Comparison of ENCODE assay signal across 8 mouse cellular contexts in genomic region chr10:81411471-81412400, GRCm38 (mm10). TPM values are rescaled to one million over a fixed set of nuclear protein-coding genes. Genes with fewer than 3 reads are reported as not detected.
DNase-seq lines count a peak whose midpoint lies in the region; ATAC-seq and TF ChIP-seq lines count a peak whose summit lies in the region.

No protein-coding gene starts in this region.

- no peaks in the 10 kb centered on the region for H3K9me3 ChIP-seq in CH12.LX (replicated peaks; ENCODE audit: low read length)
- no peaks in the 10 kb centered on the region for H3K9me3 ChIP-seq in forebrain, embryonic 15.5 days
- H3K9me3 ChIP-seq in hindbrain, embryonic 10.5 days = no peaks in the 10 kb centered on the region
- no peaks in the 10 kb centered on the region for H3K9me3 ChIP-seq in stomach, embryonic 16.5 days (replicated peaks; ENCODE audit: control insufficient read depth, low read length)

- H3K79me2 ChIP-seq in CH12.LX (replicated peaks; ENCODE audit: control insufficient read depth, extremely low read depth, insufficient read depth, poor library complexity, severe bottlenecking) (0 out of 2 replicates have a peak, but pooled peaks cover 5% of the 10 kb centered on the region), macrophage (ENCODE audit: inconsistent target) (peaks cover 80% of the 10 kb centered on the region)

- H3K9ac ChIP-seq in CH12.LX (ENCODE audit: insufficient read depth, low read depth) = no peak overlapping the region
- H3K9ac ChIP-seq in forebrain, embryonic 15.5 days (replicated peaks) = no peak overlapping the region; the same call in 1 of the 2 replicates
- peak overlapping the region; percentile 65 for H3K9ac ChIP-seq in stomach, embryonic 16.5 days (ENCODE audit: low read length)

- H3K27ac ChIP-seq in CH12.LX (ENCODE audit: insufficient read depth, low read depth) (peak overlapping the region; percentile 61), macrophage (0 out of 2 replicates have a peak overlapping the region, but pooled peaks have one; percentile 93)
- peak overlapping the region; percentile 82 for H3K27ac ChIP-seq in forebrain, embryonic 15.5 days (replicated peaks)
- peak overlapping the region; percentile 88 for H3K27ac ChIP-seq in hindbrain, embryonic 10.5 days
- H3K27ac ChIP-seq in stomach, embryonic 16.5 days (ENCODE audit: low read length) = peak overlapping the region; percentile 94

- in situ Hi-C loops in CH12.LX (cut with MboI; ENCODE audit: low pct_ligation_motif_present, low pct_unique_long_range_greater_than_20kb, low sequenced_read_pairs) = no loop called here

- no peak for DNase-seq in CH12.LX (ENCODE audit: extremely low read depth)
- peak; percentile 93 for DNase-seq in brain, adult 2 months (ENCODE audit: low read depth, low spot score)
- no peak for DNase-seq in hindbrain, embryonic 10.5 days (ENCODE audit: low spot score)
- peak; percentile 60 to 76 for DNase-seq in layer of hippocampus, postnatal 36 days

- TF ChIP-seq RAD21 in CH12.LX (IDR thresholded peaks at IDR 0.05; ENCODE audit: low read depth, low read length) = no peak

- no peak for TF ChIP-seq EP300 in CH12.LX (IDR thresholded peaks at IDR 0.05; ENCODE audit: low read length)

- no peak for ATAC-seq in forebrain, embryonic 15.5 days (replicated peaks)
- ATAC-seq in stomach, embryonic 16.5 days (ENCODE audit: insufficient read depth, low FRiP score) = peak; percentile 7
- ATAC-seq in erythroid progenitor cell, adult 5-6 weeks (replicated peaks; ENCODE audit: low FRiP score, poor library complexity, severe bottlenecking) = no peak

- H3K4me2 ChIP-seq in CH12.LX (ENCODE audit: insufficient read depth, low read depth, poor library complexity, severe bottlenecking) = no peak overlapping the region; the same call in 1 of the 2 replicates
- no peak overlapping the region for H3K4me2 ChIP-seq in forebrain, embryonic 15.5 days (replicated peaks)
- peak overlapping the region; percentile 22 for H3K4me2 ChIP-seq in stomach, embryonic 16.5 days (ENCODE audit: low read depth, low read length)

- H3K36me3 ChIP-seq in CH12.LX (replicated peaks in 1 of 2; ENCODE audit: control insufficient read depth in 1 of 2, insufficient read depth in 1 of 2, low read length in 1 of 2) (peaks cover 25 to 52% of the 10 kb centered on the region in 2 experiments), macrophage (ENCODE audit: inconsistent target) (no peaks in the 10 kb centered on the region)
- H3K36me3 ChIP-seq in forebrain, embryonic 15.5 days = peaks cover 11% of the 10 kb centered on the region; the same call in 1 of the 2 replicates
- H3K36me3 ChIP-seq in hindbrain, embryonic 10.5 days = no peaks in the 10 kb centered on the region; the same call in 1 of the 2 replicates
- H3K36me3 ChIP-seq in stomach, embryonic 16.5 days (ENCODE audit: control insufficient read depth, insufficient read depth, low read length) = peaks cover 3% of the 10 kb centered on the region

- H3K4me3 ChIP-seq in CH12.LX (replicated peaks in 1 of 3; ENCODE audit: low read depth in 2 of 3, low read length in 2 of 3, poor library complexity in 1 of 3) (peak overlapping the region in 1 of 3 experiments; percentile 6), macrophage (ENCODE audit: inconsistent target) (no peak overlapping the region)
- no peak overlapping the region for H3K4me3 ChIP-seq in forebrain, embryonic 15.5 days
- no peak overlapping the region for H3K4me3 ChIP-seq in hindbrain, embryonic 10.5 days
- H3K4me3 ChIP-seq in stomach, embryonic 16.5 days (replicated peaks; ENCODE audit: low read length) = no peak overlapping the region

- H3K4me1 ChIP-seq in CH12.LX (ENCODE audit: control insufficient read depth in 1 of 2, insufficient read depth in 2 of 2) = peaks cover 66 to 89% of the 10 kb centered on the region in 2 experiments
- peaks cover 68% of the 10 kb centered on the region for H3K4me1 ChIP-seq in forebrain, embryonic 15.5 days
- H3K4me1 ChIP-seq in hindbrain, embryonic 10.5 days (replicated peaks) = peaks cover 100% of the 10 kb centered on the region
- H3K4me1 ChIP-seq in stomach, embryonic 16.5 days (ENCODE audit: control insufficient read depth, insufficient read depth, low read length) = peaks cover 94% of the 10 kb centered on the region

- TF ChIP-seq CTCF in CH12.LX (conservative IDR thresholded peaks at IDR 0.05 in 1 of 2, IDR thresholded peaks at IDR 0.05 in 1 of 2; ENCODE audit: low read depth in 2 of 2, low read length in 2 of 2) = no peak

- H3K27me3 ChIP-seq in CH12.LX (replicated peaks) = no peaks in the 10 kb centered on the region
- H3K27me3 ChIP-seq in forebrain, embryonic 15.5 days = 0 out of 2 replicates have a peak, but pooled peaks cover 3% of the 10 kb centered on the region
- H3K27me3 ChIP-seq in hindbrain, embryonic 10.5 days (ENCODE audit: insufficient read depth, poor library complexity, severe bottlenecking) = peaks cover 44% of the 10 kb centered on the region
- H3K27me3 ChIP-seq in stomach, embryonic 16.5 days (ENCODE audit: control insufficient read depth, insufficient read depth, low read length) = no peaks in the 10 kb centered on the region

- dilution Hi-C loops in CH12.LX (cut with MboI; ENCODE audit: extremely low pct_ligation_motif_present, extremely low pct_unique_long_range_greater_than_20kb, low sequenced_read_pairs) = no loop called here

- no peak for TF ChIP-seq POLR2A in CH12.LX (IDR thresholded peaks at IDR 0.05; ENCODE audit: low read depth, low read length)

- WGBS in forebrain, embryonic 15.5 days = 60% methylated on average over 18 of the region's 18 CpGs
- WGBS in hindbrain, embryonic 10.5 days = 79% methylated on average over 18 of the region's 18 CpGs
- 71% methylated on average over 18 of the region's 18 CpGs for WGBS in macrophage (ENCODE audit: missing documents)
- WGBS in stomach, embryonic 16.5 days = 44% methylated on average over 18 of the region's 18 CpGs

RNA-seq across cellular contexts. Expression of gene Smim24, which starts 18.9 kb away (rescaled TPM):
- 0.13 and 0.34 TPM in 2 replicates for total RNA-seq in CH12.LX (2012; rRNA removed)
- not detected in 2 replicates for total RNA-seq in CH12.LX (2014; rRNA removed)
- 0.64 TPM in 1 of 2 replicates, not detected in the other for polyA plus RNA-seq in CH12.LX (2012; ENCODE audit: insufficient read length, low read depth)
- 1.2 and 1.8 TPM in 2 replicates for polyA plus RNA-seq in forebrain, embryonic 15.5 days (2015; fragmentation: Nextera tagmentation; extraction: Ambion mirVana)
- polyA plus RNA-seq in hindbrain, embryonic 10.5 days (2016; fragmentation: Nextera tagmentation; extraction: Ambion mirVana) = 2.7 and 3.0 TPM in 2 replicates
- total RNA-seq in layer of hippocampus, postnatal 36 days (2021) = 1 to 10 TPM; 1.6 to 1.7 TPM
- 1 to 10 TPM in 19 of 26 experiments, under 1 TPM in 2, not detected in 5; 0.62 to 6.3 (median 2.6) TPM for total RNA-seq in macrophage (2018; cell fraction: chromatin; rRNA removed)
- 10 to 100 TPM in 25 of 26 experiments, 1 to 10 TPM in 1; 9.7 to 17.7 (median 13.3) TPM for total RNA-seq in macrophage (2018; cell fraction: cytosol; rRNA removed)
- 10 to 100 TPM in 1 of 26 experiments, 1 to 10 TPM in 25; 1.4 to 11.8 (median 5.5) TPM for total RNA-seq in macrophage (2018; cell fraction: nucleus; rRNA removed)
- polyA plus RNA-seq in macrophage (2018) = 9.6 to 21.8 TPM (median 14.6 TPM) in 3 replicates
- 61.8 and 65.3 TPM in 2 replicates for polyA plus RNA-seq in stomach, embryonic 16.5 days (2015; fragmentation: Nextera tagmentation; extraction: Ambion mirVana)
- 5.4 and 7.5 TPM in 2 replicates for total RNA-seq in erythroid progenitor cell, adult 5-6 weeks (2015; ENCODE audit: low replicate concordance)
- total RNA-seq in erythroid progenitor cell, adult 5-6 weeks (2017; ENCODE audit: low replicate concordance) = 4.2 TPM in 1 of 2 replicates, not detected in the other

RNA-seq across cellular contexts. Expression of gene Gm48552, which starts 22.9 kb away (rescaled TPM):
- total RNA-seq in CH12.LX (2012; rRNA removed) (0.29 and 1.1 TPM in 2 replicates), CH12.LX (2014; rRNA removed) (0.65 and 0.98 TPM in 2 replicates)
- polyA plus RNA-seq in CH12.LX (2012; ENCODE audit: insufficient read length, low read depth) (0.46 and 1.2 TPM in 2 replicates), macrophage (2018) (0.57 TPM in 1 of 3 replicates, not detected in the others)
- 2.9 and 3.1 TPM in 2 replicates for polyA plus RNA-seq in forebrain, embryonic 15.5 days (2015; fragmentation: Nextera tagmentation; extraction: Ambion mirVana)
- 1.0 and 2.5 TPM in 2 replicates for polyA plus RNA-seq in hindbrain, embryonic 10.5 days (2016; fragmentation: Nextera tagmentation; extraction: Ambion mirVana)
- total RNA-seq in layer of hippocampus, postnatal 36 days (2021) = 1 to 10 TPM; 4.5 to 7.1 TPM
- 1 to 10 TPM in 17 of 26 experiments, not detected in 9; 1.1 to 5.7 (median 2.3) TPM for total RNA-seq in macrophage (2018; cell fraction: chromatin; rRNA removed)
- 1 to 10 TPM in 1 of 26 experiments, under 1 TPM in 7, not detected in 18; 0.22 to 1.1 (median 0.36) TPM for total RNA-seq in macrophage (2018; cell fraction: cytosol; rRNA removed)
- 1 to 10 TPM in 9 of 26 experiments, under 1 TPM in 1, not detected in 16; 0.63 to 8.6 (median 2.8) TPM for total RNA-seq in macrophage (2018; cell fraction: nucleus; rRNA removed)
- 1.3 and 1.5 TPM in 2 replicates for polyA plus RNA-seq in stomach, embryonic 16.5 days (2015; fragmentation: Nextera tagmentation; extraction: Ambion mirVana)
- not detected in 2 replicates for total RNA-seq in erythroid progenitor cell, adult 5-6 weeks (2015; ENCODE audit: low replicate concordance)
- total RNA-seq in erythroid progenitor cell, adult 5-6 weeks (2017; ENCODE audit: low replicate concordance) = not detected in 2 replicates

RNA-seq across cellular contexts. Expression of gene Gm48551, which starts 27.5 kb away (rescaled TPM):
- total RNA-seq in CH12.LX (2012; rRNA removed) (1.2 and 1.5 TPM in 2 replicates), CH12.LX (2014; rRNA removed) (0.96 and 1.0 TPM in 2 replicates)
- polyA plus RNA-seq in CH12.LX (2012; ENCODE audit: insufficient read length, low read depth) (3.2 and 3.4 TPM in 2 replicates), macrophage (2018) (0.07 to 1.0 TPM (median 0.46 TPM) in 3 replicates)
- 5.4 and 6.6 TPM in 2 replicates for polyA plus RNA-seq in forebrain, embryonic 15.5 days (2015; fragmentation: Nextera tagmentation; extraction: Ambion mirVana)
- 4.0 and 4.8 TPM in 2 replicates for polyA plus RNA-seq in hindbrain, embryonic 10.5 days (2016; fragmentation: Nextera tagmentation; extraction: Ambion mirVana)
- 1 to 10 TPM; 4.0 to 6.6 TPM for total RNA-seq in layer of hippocampus, postnatal 36 days (2021)
- 1 to 10 TPM in 22 of 26 experiments, under 1 TPM in 3, not detected in 1; 0.38 to 4.3 (median 2.4) TPM for total RNA-seq in macrophage (2018; cell fraction: chromatin; rRNA removed)
- total RNA-seq in macrophage (2018; cell fraction: cytosol; rRNA removed) = 1 to 10 TPM in 1 of 26 experiments, under 1 TPM in 25; 0.15 to 1.2 (median 0.53) TPM
- total RNA-seq in macrophage (2018; cell fraction: nucleus; rRNA removed) = 1 to 10 TPM in 25 of 26 experiments, under 1 TPM in 1; 0.81 to 7.0 (median 2.7) TPM
- 3.0 and 3.8 TPM in 2 replicates for polyA plus RNA-seq in stomach, embryonic 16.5 days (2015; fragmentation: Nextera tagmentation; extraction: Ambion mirVana)
- total RNA-seq in erythroid progenitor cell, adult 5-6 weeks (2015; ENCODE audit: low replicate concordance) = 2.1 and 4.3 TPM in 2 replicates
- not detected in 2 replicates for total RNA-seq in erythroid progenitor cell, adult 5-6 weeks (2017; ENCODE audit: low replicate concordance)

RNA-seq across cellular contexts. Expression of gene Dohh, which starts 27.5 kb away (rescaled TPM):
- total RNA-seq in CH12.LX (2012; rRNA removed) (131 and 143 TPM in 2 replicates), CH12.LX (2014; rRNA removed) (81.7 and 83.0 TPM in 2 replicates)
- polyA plus RNA-seq in CH12.LX (2012; ENCODE audit: insufficient read length, low read depth) (78.2 and 93.5 TPM in 2 replicates), macrophage (2018) (21.0 to 48.1 TPM (median 32.0 TPM) in 3 replicates)
- polyA plus RNA-seq in forebrain, embryonic 15.5 days (2015; fragmentation: Nextera tagmentation; extraction: Ambion mirVana) = 88.2 and 89.0 TPM in 2 replicates
- polyA plus RNA-seq in hindbrain, embryonic 10.5 days (2016; fragmentation: Nextera tagmentation; extraction: Ambion mirVana) = 95.8 and 98.2 TPM in 2 replicates
- total RNA-seq in layer of hippocampus, postnatal 36 days (2021) = 10 to 100 TPM; 72.5 to 76.9 TPM
- 10 to 100 TPM in 20 of 26 experiments, 1 to 10 TPM in 6; 5.0 to 26.5 (median 14.1) TPM for total RNA-seq in macrophage (2018; cell fraction: chromatin; rRNA removed)
- total RNA-seq in macrophage (2018; cell fraction: cytosol; rRNA removed) = 10 to 100 TPM; 21.6 to 41.1 (median 29.6) TPM
- total RNA-seq in macrophage (2018; cell fraction: nucleus; rRNA removed) = 10 to 100 TPM in 24 of 26 experiments, 1 to 10 TPM in 2; 9.0 to 30.8 (median 16.6) TPM
- polyA plus RNA-seq in stomach, embryonic 16.5 days (2015; fragmentation: Nextera tagmentation; extraction: Ambion mirVana) = 77.4 and 79.6 TPM in 2 replicates
- total RNA-seq in erythroid progenitor cell, adult 5-6 weeks (2015; ENCODE audit: low replicate concordance) = 8.8 TPM in 1 of 2 replicates, not detected in the other
- total RNA-seq in erythroid progenitor cell, adult 5-6 weeks (2017; ENCODE audit: low replicate concordance) = 4.0 and 17.2 TPM in 2 replicates

RNA-seq across cellular contexts. Expression of gene Fzr1, which starts 33.4 kb away (rescaled TPM):
- total RNA-seq in CH12.LX (2012; rRNA removed) (38.8 and 44.5 TPM in 2 replicates), CH12.LX (2014; rRNA removed) (29.5 and 33.1 TPM in 2 replicates)
- polyA plus RNA-seq in CH12.LX (2012; ENCODE audit: insufficient read length, low read depth) (67.7 and 75.4 TPM in 2 replicates), macrophage (2018) (12.9 to 17.0 TPM (median 15.3 TPM) in 3 replicates)
- polyA plus RNA-seq in forebrain, embryonic 15.5 days (2015; fragmentation: Nextera tagmentation; extraction: Ambion mirVana) = 133 and 135 TPM in 2 replicates
- polyA plus RNA-seq in hindbrain, embryonic 10.5 days (2016; fragmentation: Nextera tagmentation; extraction: Ambion mirVana) = 138 and 143 TPM in 2 replicates
- total RNA-seq in layer of hippocampus, postnatal 36 days (2021) = 10 to 100 TPM; 61.5 to 68.9 TPM
- total RNA-seq in macrophage (2018; cell fraction: chromatin; rRNA removed) = 10 to 100 TPM; 37.1 to 93.5 (median 67.0) TPM
- 10 to 100 TPM; 14.6 to 29.0 (median 20.0) TPM for total RNA-seq in macrophage (2018; cell fraction: cytosol; rRNA removed)
- 10 to 100 TPM; 20.2 to 46.0 (median 34.3) TPM for total RNA-seq in macrophage (2018; cell fraction: nucleus; rRNA removed)
- 69.2 and 79.0 TPM in 2 replicates for polyA plus RNA-seq in stomach, embryonic 16.5 days (2015; fragmentation: Nextera tagmentation; extraction: Ambion mirVana)
- total RNA-seq in erythroid progenitor cell, adult 5-6 weeks (2015; ENCODE audit: low replicate concordance) = 235 and 246 TPM in 2 replicates
- total RNA-seq in erythroid progenitor cell, adult 5-6 weeks (2017; ENCODE audit: low replicate concordance) = 247 and 266 TPM in 2 replicates

Comparison
In these comparisons a context has a peak if more than half of its experiments do, and no peak if none do; other contexts are left out.
1. DNase-seq: peak in brain, adult 2 months (single experiment) and layer of hippocampus, postnatal 36 days (2 of 2); none in CH12.LX (single experiment) and hindbrain, embryonic 10.5 days (single experiment).
2. Peak in every context shown above with its lines, with median percentiles within 50 percentile points of each other: H3K27ac ChIP-seq.